Mouse (Mus musculus) kidney, postnatal 4 days (tissue): Measurements from ENCODE around the gene Ppm1e.

ENCODE experiments used
- DNase-seq, 2 experiments: peaks; one replicate each; pipeline ENCODE4 v3.0.0; 2021; ENCODE audit warnings: mixed read lengths in 2 of 2

Gene Ppm1e

DNA sequence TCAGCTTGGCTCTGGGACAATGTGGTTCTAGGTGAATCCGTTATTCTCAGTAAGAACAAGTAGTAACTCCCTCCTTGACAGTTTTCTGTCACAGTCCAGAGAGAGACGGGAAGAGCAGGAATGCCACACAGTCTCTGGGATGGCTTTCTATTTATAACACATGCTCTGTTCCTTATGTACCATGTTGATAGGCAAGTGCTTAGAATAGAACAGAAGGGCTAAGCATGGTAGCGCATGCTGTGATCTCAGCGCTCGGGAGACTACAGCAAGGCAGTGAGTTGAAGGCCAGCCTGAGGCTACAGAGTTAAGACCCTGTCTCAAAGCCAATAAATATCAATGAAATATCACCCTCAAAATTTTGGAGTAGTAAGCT lies 111.3 kb downstream of the Ppm1e start:
- no peak for DNase-seq

DNA sequence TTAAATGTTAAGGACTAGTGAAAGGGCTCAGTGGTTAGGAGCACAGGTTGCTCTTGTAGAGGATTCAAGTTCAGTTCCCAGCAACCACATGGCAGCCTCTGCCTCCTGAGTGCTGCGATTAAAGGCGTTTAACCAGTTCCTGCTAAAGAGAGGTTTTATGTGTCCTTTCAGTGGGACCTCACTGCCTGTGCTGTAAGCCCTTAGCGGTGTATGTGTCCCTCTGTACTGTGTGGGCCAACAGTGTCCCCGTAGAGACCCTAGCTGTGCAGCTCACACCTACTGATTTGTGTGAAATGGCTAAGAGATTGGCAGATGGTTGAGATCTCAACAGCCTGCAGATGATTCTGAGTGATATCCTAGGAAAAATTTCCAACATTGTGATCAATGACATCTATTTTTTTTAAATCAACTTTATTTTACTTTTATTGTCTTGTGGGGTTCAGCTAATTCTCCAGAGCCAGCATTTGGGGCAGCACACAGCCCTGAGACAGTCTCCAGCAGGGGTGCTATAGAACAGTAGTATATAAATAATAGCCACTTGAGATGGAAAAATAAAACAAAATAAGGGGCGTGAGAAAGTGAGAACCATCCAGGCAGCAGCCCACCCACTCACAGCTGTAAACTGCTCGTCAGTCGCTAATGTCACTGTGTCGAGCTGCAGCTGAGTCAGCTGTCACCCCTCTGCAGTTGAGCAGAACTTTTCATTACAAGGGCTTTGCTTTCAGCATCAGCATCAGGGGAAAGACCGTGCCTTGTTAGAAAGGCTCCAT lies 111.9 kb downstream of the Ppm1e start:
- peak in 1 of 2 experiments; percentile 25 for DNase-seq

DNA sequence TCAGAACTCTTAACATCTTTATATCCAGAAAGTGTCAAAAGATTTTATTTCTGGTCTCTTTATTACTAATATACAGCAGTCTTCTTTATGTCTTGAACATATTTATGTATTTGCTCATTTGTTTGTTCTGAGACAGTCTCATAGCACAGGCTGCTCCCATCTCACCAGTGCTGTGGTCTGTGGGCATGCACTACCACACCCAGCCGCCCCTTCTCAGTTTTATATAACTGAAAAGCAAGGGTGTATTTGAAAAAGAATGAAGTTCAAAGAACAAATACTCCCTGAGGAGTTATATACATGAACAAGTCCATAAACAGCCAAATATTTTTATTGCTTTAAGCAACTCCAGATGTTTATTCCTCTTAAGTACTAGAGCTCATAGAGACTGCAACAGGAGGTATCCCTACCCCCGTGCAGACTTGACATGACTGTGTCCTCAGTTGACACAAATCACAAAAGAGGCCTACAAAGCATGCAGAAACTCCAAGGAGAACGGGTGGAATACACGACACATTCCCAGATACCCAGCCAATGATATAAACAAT lies 112.6 kb downstream of the Ppm1e start:
- DNase-seq = no peak

- no peak for DNase-seq
Measured at GRCm38 (mm10) chr11:87245171-87245840, 113.5 kb downstream of the Ppm1e start.

- no peak for DNase-seq
Measured at GRCm38 (mm10) chr11:87241256-87241655, 117.6 kb downstream of the Ppm1e start.

DNA sequence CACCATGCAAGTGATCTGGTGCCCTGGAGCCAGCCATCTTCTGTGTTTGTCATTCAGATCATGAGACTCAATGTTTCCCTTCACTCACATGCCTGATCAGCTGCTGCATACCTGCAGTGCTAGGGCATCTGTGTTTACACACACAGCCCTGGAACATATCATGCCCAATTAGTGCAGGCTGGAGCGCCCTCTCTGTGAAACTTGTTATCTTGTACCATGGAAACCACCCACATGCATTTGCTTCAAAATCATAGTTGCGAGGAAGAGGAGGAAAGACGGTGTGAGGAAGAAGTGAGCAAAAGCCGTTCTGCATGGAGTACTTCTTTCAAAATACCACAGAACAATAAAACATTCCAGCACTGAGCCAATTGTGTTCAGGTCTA lies 118.0 kb downstream of the Ppm1e start:
- no peak for DNase-seq

DNA sequence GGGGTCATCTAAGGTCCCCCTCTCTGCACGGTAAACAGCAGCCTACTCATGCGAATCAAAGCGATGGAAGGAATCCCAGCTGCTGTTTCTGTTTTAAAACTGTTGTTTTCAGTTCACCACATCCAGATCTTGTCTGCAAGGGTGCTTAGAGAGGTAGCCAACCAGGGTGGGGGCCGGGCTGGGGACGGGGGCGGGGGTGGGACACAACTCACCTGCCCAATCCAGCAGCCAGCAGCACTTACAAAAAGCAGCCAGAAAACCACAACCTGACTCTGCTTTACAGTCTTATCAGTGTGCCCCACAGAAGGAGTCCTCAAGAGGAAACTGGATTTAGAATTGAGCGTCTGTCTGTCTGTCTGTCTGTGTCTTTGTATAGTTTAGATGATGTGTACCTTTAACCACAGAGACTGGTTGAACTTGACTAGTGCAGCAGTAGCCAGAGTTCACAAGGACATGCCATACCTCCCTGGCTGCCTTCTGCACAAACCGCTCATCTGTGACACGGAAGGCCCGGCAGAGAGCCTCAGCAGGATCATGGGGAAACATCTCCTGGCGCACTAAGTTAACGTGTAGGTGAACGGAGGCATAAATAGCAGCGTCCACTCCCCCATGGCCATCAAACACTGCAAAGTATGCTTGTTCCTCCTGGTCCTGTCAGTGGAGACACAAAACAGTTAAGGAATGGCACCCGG lies 118.5 kb downstream of the Ppm1e start:
- peak; percentile 29 to 50 for DNase-seq

- no peak for DNase-seq
Measured at GRCm38 (mm10) chr11:87238891-87239530, 119.8 kb downstream of the Ppm1e start.

- DNase-seq = no peak
Measured at GRCm38 (mm10) chr11:87235486-87235872, 123.3 kb downstream of the Ppm1e start.

GRCm38 (mm10) chr11:87234743-87235485 lies 123.9 kb downstream of the Ppm1e start:
- no peak for DNase-seq

DNA sequence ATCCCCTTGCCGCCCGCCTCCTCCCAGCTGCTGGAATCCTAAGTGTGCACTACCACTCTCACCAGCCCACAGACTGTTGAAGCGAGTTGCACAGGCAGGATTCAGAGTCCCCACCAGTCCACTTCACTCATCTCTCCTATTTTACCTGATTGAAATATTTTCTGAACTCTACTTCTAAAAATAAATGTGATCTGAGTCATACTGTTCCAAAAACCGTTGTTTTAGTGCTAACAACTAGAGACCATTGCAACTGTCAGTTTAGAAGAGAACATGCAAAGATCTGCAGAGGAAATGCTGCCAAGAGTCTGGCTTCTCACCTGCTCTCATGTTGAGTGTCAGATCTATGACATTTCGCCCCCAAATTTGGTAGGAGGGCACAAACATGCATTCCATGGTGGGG lies 125.4 kb downstream of the Ppm1e start:
- no peak for DNase-seq

DNA sequence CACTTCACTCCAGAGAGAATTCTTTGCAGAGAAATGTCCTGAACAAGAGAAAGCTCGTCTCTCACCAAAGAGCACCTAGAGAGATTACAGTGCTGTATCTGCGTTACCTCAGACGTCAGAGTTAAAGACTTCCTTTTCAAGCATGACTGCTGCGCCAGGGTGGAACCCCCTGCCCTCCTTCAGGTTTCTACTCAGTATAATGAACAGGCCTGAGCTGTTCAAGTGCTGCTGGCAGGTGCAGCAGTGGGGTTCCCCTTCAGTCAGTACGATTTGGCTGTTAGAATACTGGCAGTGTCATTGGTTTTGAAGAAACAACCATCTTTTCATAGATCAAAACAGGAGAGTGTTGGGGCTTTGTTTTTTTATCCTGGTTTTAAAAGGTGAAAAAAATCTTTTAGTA lies 131.8 kb downstream of the Ppm1e start:
- no peak for DNase-seq

DNA sequence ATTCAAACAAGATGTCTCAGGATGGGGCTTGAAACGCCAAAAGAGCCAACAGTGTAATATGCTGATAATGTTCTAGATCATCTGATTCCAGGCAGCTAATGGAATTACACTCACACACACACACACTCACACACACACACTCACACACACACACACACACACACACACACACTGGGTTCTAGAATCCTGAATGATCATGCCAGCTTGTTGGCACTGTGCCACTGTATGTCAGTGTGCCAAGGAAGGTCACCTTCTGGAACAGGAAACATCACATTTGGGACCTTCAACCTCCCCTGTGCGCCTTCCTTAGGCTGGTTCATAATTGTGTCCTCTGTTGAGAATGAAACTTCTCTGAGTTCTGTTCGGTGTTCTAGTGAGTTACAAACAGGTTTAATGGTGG lies 136.1 kb downstream of the Ppm1e start:
- DNase-seq = peak in 1 of 2 experiments; percentile 13

- DNase-seq = no peak
Measured at GRCm38 (mm10) chr11:87212313-87212712, 146.5 kb downstream of the Ppm1e start.
